Mouse (Mus musculus) forebrain, postnatal 0 days (tissue): ENCODE measurements around the gene 4921507P07Rik. TPM values are rescaled to one million over a fixed set of nuclear protein-coding genes. Genes with fewer than 3 reads are reported as not detected.

Experiments used
- ATAC-seq: fragments of 200-750 bp; cut with Nextera tagmentation; 2 replicates; pipeline ENCODE4 v1.8.0; 2017; ENCODE audit warnings: mild to moderate bottlenecking, moderate library complexity
- DNase-seq: peaks from one replicate; pipeline ENCODE4 v3.0.0-alpha.2; 2015
- H3K27ac ChIP-seq: fragments of 300-500 bp; sonication (generic); 2 replicates; pipeline ENCODE4 v1.5.1; 2014; ENCODE audit warnings: low read depth, mild to moderate bottlenecking, antibody characterized with exemption, low read length, moderate library complexity, mixed read lengths
- H3K27me3 ChIP-seq: fragments of 300-500 bp; sonication (generic); 2 replicates; pipeline ENCODE4 v1.6.1; 2014; ENCODE audit warnings: mild to moderate bottlenecking, low read length, mixed read lengths; ENCODE audit not compliant: insufficient read depth
- H3K36me3 ChIP-seq: fragments of 300-500 bp; sonication (generic); 2 replicates; pipeline ENCODE4 v1.6.1; 2014; ENCODE audit warnings: mild to moderate bottlenecking, moderate library complexity; ENCODE audit not compliant: insufficient read depth
- H3K4me1 ChIP-seq: fragments of 300-500 bp; sonication (generic); 2 replicates; pipeline ENCODE4 v1.6.1; 2014; ENCODE audit warnings: antibody characterized with exemption; ENCODE audit not compliant: insufficient read depth
- H3K4me2 ChIP-seq: fragments of 300-500 bp; sonication (generic); 2 replicates; pipeline ENCODE4 v1.6.1; 2014; ENCODE audit warnings: low read depth, mild to moderate bottlenecking, moderate library complexity
- H3K4me3 ChIP-seq: fragments of 300-500 bp; sonication (generic); 2 replicates; pipeline ENCODE4 v1.5.1; 2014; ENCODE audit warnings: low read depth, low read length, mixed read lengths
- H3K9ac ChIP-seq: fragments of 300-500 bp; sonication (generic); 2 replicates; pipeline ENCODE4 v1.6.1; 2014; ENCODE audit warnings: mild to moderate bottlenecking
- H3K9me3 ChIP-seq: fragments of 300-500 bp; sonication (generic); 2 replicates; pipeline ENCODE4 v1.6.1; 2016; ENCODE audit warnings: low read length
- CTCF ChIP-seq: sonication (generic); IDR thresholded peaks from 2 replicates; pipeline ENCODE4 v1.5.1; 2016; ENCODE audit warnings: antibody characterized with exemption, control low read depth, low read depth
- WGBS: fragments of 180-500 bp; shearing (Covaris S2); extraction: QIAGEN DNeasy Blood & Tissue Kit; methylation state at CpG from one replicate; pipeline ENCODE4 v1.1.7; 2014; 5-methylcytosine and 5-hydroxymethylcytosine counted together
- microRNA-seq, 2 experiments: library from miRNA; unstranded; fragments of <30 nt; microRNA quantifications; one replicate each; pipeline ENCODE4; 2016
- polyA plus RNA-seq: library from polyadenylated mRNA; unstranded; fragments of >200 nt; fragmentation: Nextera tagmentation; extraction: Ambion mirVana; gene quantifications from 2 replicates; pipeline ENCODE4 v1.2.1, GENCODE M21; 2015
- total RNA-seq: library from RNA; depleted of rRNA; stranded (reverse); fragments of >200 nt; gene quantifications from 2 replicates; pipeline ENCODE4 v1.2.3, GENCODE M21; 2014; rRNA removed

The 4921507P07Rik gene
- total and polyA plus RNA-seq, 2 experiments from 2014 or later = 2.3 to 3.6 TPM

DNA sequence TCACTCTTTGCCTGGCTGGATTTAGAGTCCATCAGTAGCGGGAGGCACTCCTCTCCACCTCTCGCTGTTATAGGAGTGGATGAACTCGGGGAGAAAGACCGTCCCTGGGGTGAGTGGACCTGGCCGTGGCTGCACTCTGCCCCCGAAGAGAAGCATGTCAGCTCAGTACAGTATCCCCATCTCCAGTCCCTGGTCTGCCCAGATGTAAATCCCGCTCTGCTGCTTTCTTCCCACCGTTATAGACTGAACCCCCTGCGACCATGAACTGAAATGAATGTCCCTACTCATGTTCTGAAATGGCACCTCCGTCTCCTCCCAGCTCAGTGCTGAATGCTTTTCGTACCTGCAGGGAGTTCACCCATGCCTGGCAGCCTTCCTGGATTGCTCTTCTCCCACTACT lies 67.2 kb downstream of the 4921507P07Rik start:
- no peaks in the 10 kb centered on the region; the same call in 1 of the 2 replicates for H3K27me3 ChIP-seq
- no peaks in the 10 kb centered on the region for H3K9me3 ChIP-seq
- 82% methylated on average over 11 of the region's 11 CpGs for WGBS
- DNase-seq (no peak), ATAC-seq (no peak)
- H3K36me3 ChIP-seq = no peaks in the 10 kb centered on the region
- H3K4me2 ChIP-seq = no peak overlapping the region
- no peak overlapping the region for H3K4me3 ChIP-seq
- no peak overlapping the region for H3K27ac ChIP-seq
- no peak overlapping the region for H3K9ac ChIP-seq
- no peaks in the 10 kb centered on the region for H3K4me1 ChIP-seq
- no peak for TF ChIP-seq CTCF

DNA sequence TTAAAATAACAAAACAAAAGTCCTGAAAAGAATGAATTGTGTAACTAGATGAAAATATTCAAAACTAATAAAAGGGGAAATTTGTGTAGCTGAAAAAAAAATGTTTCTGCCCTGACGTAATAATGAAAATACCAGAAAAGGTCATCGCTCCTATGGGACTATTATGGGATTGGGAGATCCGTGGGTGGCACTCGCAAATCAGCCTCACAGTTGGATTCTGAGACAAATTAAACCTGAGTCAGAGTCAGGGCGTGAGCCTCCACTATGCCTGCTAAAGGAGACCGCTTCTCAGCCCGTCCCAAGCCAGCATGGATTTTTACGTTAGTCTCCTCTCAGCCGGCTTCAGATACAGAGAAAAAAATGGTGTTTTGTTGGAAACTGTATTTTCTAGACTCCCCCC lies 69.0 kb downstream of the 4921507P07Rik start:
- H3K4me3 ChIP-seq = no peak overlapping the region
- H3K4me2 ChIP-seq = no peak overlapping the region
- WGBS = 71% methylated on average over 9 of the region's 9 CpGs
- H3K27ac ChIP-seq = no peak overlapping the region
- no peak for TF ChIP-seq CTCF
- no peaks in the 10 kb centered on the region; the same call in 1 of the 2 replicates for H3K27me3 ChIP-seq
- ATAC-seq = no peak
- no peaks in the 10 kb centered on the region for H3K4me1 ChIP-seq
- no peak for DNase-seq
- no peaks in the 10 kb centered on the region for H3K9me3 ChIP-seq
- H3K36me3 ChIP-seq = no peaks in the 10 kb centered on the region
- no peak overlapping the region for H3K9ac ChIP-seq

DNA sequence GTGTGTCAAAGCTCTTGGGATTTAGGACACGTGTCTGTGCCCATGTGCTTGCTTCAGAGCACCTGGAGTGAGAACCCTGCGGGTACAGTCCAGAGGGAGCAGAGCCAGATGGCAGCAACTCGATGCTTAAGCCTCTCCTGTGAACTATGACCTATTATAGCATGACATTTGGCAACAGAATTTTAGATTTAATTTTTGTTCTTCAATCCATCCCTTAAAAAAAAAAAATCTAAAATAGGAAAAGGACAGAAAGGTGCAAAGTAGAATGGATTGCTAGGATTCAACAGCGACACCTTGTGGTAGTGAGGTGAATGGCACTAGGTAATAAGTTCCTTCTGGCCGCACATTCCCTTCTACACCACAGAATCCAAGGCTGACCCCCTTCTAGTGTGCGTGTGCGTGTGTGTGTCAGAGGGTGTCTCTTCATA lies 69.8 kb downstream of the 4921507P07Rik start:
- Histone ChIP-seq H3K4me1 (no peaks in the 10 kb centered on the region), H3K4me2 (no peak overlapping the region), H3K27ac (no peak overlapping the region), H3K4me3 (no peak overlapping the region), H3K9me3 (no peaks in the 10 kb centered on the region), H3K9ac (no peak overlapping the region), H3K27me3 (no peaks in the 10 kb centered on the region; the same call in 1 of the 2 replicates), H3K36me3 (no peaks in the 10 kb centered on the region)
- DNase-seq (peak; percentile 87), ATAC-seq (peak; percentile 58)
- 16% methylated on average over 7 of the region's 7 CpGs for WGBS
- TF ChIP-seq CTCF = peak; percentile 98

DNA sequence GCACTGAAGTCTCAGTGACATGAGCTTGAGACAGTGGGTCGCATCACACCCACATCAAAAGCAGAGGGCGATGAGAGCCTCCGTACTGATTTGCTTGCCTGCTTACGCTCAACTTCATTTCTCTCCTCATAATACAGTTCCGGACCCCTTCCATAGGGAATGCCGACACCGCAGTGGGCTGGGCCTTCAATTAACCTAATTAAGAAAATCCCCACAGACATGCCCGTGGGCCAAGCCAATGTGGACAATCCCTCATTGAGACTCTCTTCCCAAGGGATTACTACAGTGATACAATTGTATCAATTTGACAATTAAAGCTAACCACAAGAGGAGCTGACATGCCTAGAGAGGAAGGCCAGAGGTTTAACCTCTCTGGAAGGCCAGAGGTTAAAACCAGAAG lies 70.6 kb downstream of the 4921507P07Rik start:
- H3K9ac ChIP-seq = no peak overlapping the region
- WGBS = 59% methylated on average over 8 of the region's 8 CpGs
- H3K27me3 ChIP-seq = no peaks in the 10 kb centered on the region
- H3K4me3 ChIP-seq = no peak overlapping the region
- H3K36me3 ChIP-seq = no peaks in the 10 kb centered on the region
- no peak overlapping the region for H3K4me2 ChIP-seq
- H3K9me3 ChIP-seq = no peaks in the 10 kb centered on the region
- no peaks in the 10 kb centered on the region for H3K4me1 ChIP-seq
- H3K27ac ChIP-seq = no peak overlapping the region
- no peak for TF ChIP-seq CTCF
- no peak for DNase-seq
- ATAC-seq = no peak

DNA sequence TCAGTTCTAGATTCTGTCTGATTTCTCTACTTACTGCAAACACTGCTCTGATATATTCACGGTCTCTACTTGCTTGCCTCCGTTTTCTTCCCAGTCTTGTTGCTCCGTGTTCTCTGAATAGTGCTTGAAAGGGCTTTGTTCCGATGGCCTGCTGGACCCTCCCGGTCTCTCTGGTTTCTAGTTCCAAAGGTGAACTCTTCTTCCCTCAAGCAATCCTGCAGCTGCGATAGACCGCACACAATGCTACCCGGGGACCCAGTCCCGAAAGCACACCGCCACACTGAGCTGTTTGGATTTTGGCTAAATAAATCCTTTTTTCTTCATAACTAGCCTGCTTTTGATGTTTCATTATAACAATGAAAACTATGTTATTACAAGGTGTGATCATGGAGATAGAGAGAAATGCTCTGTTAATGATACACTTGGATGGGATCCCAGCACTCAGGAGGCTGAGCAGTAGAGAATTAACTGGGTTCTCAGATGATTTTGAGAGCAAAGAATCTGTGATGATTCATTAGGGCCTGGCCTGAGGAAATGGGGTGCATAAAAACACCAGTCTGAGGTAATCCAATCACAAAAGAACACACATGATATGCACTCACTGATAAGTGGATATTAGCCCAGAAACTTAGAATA lies 72.1 kb downstream of the 4921507P07Rik start:
- no peaks in the 10 kb centered on the region for H3K9me3 ChIP-seq
- H3K27ac ChIP-seq = no peak overlapping the region
- H3K9ac ChIP-seq = no peak overlapping the region
- H3K27me3 ChIP-seq = no peaks in the 10 kb centered on the region
- TF ChIP-seq CTCF = no peak
- 68% methylated on average over 10 of the region's 10 CpGs for WGBS
- ATAC-seq = no peak
- H3K4me2 ChIP-seq = no peak overlapping the region
- H3K36me3 ChIP-seq = no peaks in the 10 kb centered on the region
- no peak for DNase-seq
- no peak overlapping the region for H3K4me3 ChIP-seq
- no peaks in the 10 kb centered on the region for H3K4me1 ChIP-seq

Small RNAs within 50 kb of the gene (microRNA-seq; reads per million reads assigned to microRNA genes)
- 0 reads per million in 2 experiments for gene Mir6371

Other genes with a start within 250 kb of the 4921507P07Rik start
- 9.5 and 12.8 TPM in 2 replicates for gene Osbpl3, start 140.4 kb downstream of the 4921507P07Rik start, total RNA-seq
- 4.8 and 5.6 TPM in 2 replicates for gene Osbpl3, start 140.4 kb downstream of the 4921507P07Rik start, polyA plus RNA-seq
- 48.8 and 74.0 TPM in 2 replicates for gene Cycs, start 30.1 kb downstream of the 4921507P07Rik start, total RNA-seq
- gene Cycs, start 30.1 kb downstream of the 4921507P07Rik start, polyA plus RNA-seq = 74.7 and 87.9 TPM in 2 replicates
- gene Npvf, start 57.8 kb upstream of the 4921507P07Rik start, total RNA-seq = 0.23 and 2.1 TPM in 2 replicates
- 0.98 TPM in 1 of 2 replicates, not detected in the other for gene Npvf, start 57.8 kb upstream of the 4921507P07Rik start, polyA plus RNA-seq